Mouse (Mus musculus): ENCODE data around the gene Dusp12. TPM values are rescaled to one million over a fixed set of nuclear protein-coding genes. Genes with fewer than 3 reads are reported as not detected.
A peak's percentile ranks its signal among the peaks of the same experiment; 100 is the strongest.

Gene Dusp12
- 32.0 and 32.5 TPM in 2 replicates for polyA plus RNA-seq (2012; rRNA removed)

DNA sequence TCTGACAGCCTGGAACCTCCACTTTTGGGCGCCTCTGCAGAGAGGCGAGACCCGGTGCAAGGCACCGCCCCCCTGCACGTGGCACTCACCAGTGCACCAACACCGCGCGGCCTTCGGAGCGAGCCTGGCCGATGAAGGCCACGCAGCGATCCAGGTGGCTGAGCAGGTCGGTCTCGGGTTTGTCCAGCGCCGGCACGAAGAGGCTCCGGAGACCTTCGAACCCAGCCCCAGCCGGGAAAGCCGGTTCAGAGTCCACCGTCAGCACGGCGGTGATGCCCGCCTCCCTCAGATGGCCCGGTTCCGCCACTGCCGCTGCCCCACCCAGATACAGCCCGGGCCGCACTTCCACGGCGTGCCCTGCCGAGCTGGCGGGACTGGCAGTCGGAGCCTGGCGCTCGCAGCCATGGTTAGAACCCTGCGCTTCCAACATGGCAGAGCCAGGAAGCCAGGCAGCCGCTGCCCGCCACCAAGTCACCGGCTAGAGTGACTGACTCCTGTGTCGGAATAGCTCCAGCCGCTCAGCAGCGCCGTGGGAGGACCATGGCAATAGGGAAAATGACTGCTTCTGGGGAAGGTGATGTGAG, at the start of gene Dusp12, which contains the start of gene Gm26620:
Gene Dusp12, minus strand, starts transcription at position 563 of the 584 bp plus-strand sequence.
Gene Gm26620, plus strand, starts transcription at position 88 of the 584 bp plus-strand sequence.
- Histone ChIP-seq H3K4me3 (ENCODE audit: insufficient read depth, low read length) (peak within 1 kb of the TSS; percentile 82), H3K27ac (ENCODE audit: insufficient read depth, low read length) (peak within 1 kb of the TSS; percentile 62; the same call in 1 of the 2 replicates), H3K4me1 (ENCODE audit: control insufficient read depth, insufficient read depth, low read length) (peaks cover 2% of the 10 kb centered on the region; the same call in 1 of the 2 replicates)
- peak; percentile 66 for TF ChIP-seq CTCF (IDR thresholded peaks at IDR 0.05; ENCODE audit: extremely low read depth, insufficient read depth, low read length)
- peak; percentile 72 for TF ChIP-seq POLR2A (IDR thresholded peaks at IDR 0.05; ENCODE audit: extremely low read depth, insufficient read depth, low read length)

GRCm38 (mm10) chr1:170934383-170934782, 49.0 kb upstream of the Dusp12 start:
- Histone ChIP-seq H3K4me3 (ENCODE audit: insufficient read depth, low read length) (no peak overlapping the region), H3K27ac (ENCODE audit: insufficient read depth, low read length) (no peak overlapping the region), H3K4me1 (ENCODE audit: control insufficient read depth, insufficient read depth, low read length) (no peaks in the 10 kb centered on the region)
- TF ChIP-seq POLR2A (IDR thresholded peaks at IDR 0.05; ENCODE audit: extremely low read depth, insufficient read depth, low read length): no peak
- TF ChIP-seq CTCF (IDR thresholded peaks at IDR 0.05; ENCODE audit: extremely low read depth, insufficient read depth, low read length): no peak

DNA sequence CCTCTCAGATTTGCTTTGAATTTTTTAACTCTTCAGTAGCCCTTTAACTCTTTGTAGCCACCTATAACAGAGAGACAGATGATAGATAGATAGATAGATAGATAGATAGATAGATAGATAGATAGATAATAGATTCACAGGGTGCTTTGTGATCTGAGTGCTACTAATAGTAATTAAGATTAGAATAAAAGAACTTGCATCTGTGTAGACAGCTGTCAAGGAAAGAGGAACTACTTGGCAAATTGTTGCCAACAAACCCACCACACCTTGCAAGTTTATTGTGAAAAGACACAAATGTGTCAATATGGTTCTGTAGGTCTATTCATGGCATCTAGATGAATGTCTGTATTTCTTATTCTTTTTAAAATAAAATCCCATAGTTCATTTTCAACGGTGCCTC, 48.6 kb upstream of the Dusp12 start:
- TF ChIP-seq POLR2A (IDR thresholded peaks at IDR 0.05; ENCODE audit: extremely low read depth, insufficient read depth, low read length) (no peak), CTCF (IDR thresholded peaks at IDR 0.05; ENCODE audit: extremely low read depth, insufficient read depth, low read length) (no peak)
- no peaks in the 10 kb centered on the region for H3K4me1 ChIP-seq (ENCODE audit: control insufficient read depth, insufficient read depth, low read length)
- H3K27ac ChIP-seq (ENCODE audit: insufficient read depth, low read length): no peak overlapping the region
- no peak overlapping the region for H3K4me3 ChIP-seq (ENCODE audit: insufficient read depth, low read length)

DNA sequence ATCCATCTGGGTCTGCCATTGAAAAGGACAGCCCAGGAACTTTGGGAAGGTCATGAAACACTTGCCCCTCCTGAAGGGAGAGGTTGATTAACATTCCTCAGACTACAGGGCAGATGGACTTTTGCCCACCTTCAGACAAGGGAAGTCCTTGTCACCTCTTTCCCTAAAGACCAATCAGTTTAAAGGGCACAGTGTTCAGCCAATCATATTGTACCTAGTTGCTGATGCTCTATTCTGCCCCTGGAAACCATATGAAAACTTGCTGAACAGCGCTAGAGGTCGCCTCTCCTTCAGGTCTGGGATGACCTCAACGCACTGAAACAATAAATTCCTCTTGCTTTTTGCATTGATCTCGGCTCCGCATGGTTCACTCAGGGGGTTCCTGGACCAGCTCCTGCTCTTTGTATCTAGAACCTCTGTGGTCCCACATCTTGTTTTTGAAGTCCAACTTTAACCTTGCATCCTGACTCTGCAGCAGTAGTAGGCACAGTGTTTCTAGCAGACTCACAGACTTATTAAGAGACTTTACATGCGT, 48.1 kb upstream of the Dusp12 start:
- H3K4me3 ChIP-seq (ENCODE audit: insufficient read depth, low read length): no peak overlapping the region
- TF ChIP-seq POLR2A (IDR thresholded peaks at IDR 0.05; ENCODE audit: extremely low read depth, insufficient read depth, low read length) (no peak), CTCF (IDR thresholded peaks at IDR 0.05; ENCODE audit: extremely low read depth, insufficient read depth, low read length) (no peak)

DNA sequence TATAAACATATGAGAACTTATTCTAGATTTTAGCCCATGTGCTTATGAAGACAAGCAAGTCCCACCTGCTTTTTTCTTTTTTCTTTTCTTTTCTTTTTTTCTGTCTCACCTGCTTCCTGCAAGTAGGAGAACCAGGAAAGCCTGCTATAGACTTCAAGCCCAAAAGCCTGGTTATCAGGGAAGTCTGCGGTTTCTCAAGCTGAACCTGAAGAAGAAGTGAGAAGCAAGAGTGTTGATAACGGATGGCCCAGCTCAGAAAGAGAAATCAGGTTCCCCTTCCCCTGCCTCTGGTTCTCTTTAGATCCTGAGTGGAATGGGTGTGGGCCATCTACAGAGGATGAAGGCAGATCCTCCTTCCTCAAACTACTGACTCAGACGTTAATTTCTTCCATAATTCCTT, 46.7 kb upstream of the Dusp12 start:
- Histone ChIP-seq H3K4me3 (ENCODE audit: insufficient read depth, low read length) (no peak overlapping the region), H3K27ac (ENCODE audit: insufficient read depth, low read length) (no peak overlapping the region), H3K4me1 (ENCODE audit: control insufficient read depth, insufficient read depth, low read length) (no peaks in the 10 kb centered on the region)
- no peak for TF ChIP-seq POLR2A (IDR thresholded peaks at IDR 0.05; ENCODE audit: extremely low read depth, insufficient read depth, low read length)
- no peak for TF ChIP-seq CTCF (IDR thresholded peaks at IDR 0.05; ENCODE audit: extremely low read depth, insufficient read depth, low read length)

More for the DNA sequence above, 48.1 kb upstream of the Dusp12 start:
- Histone ChIP-seq H3K27ac (ENCODE audit: insufficient read depth, low read length) (no peak overlapping the region), H3K4me1 (ENCODE audit: control insufficient read depth, insufficient read depth, low read length) (no peaks in the 10 kb centered on the region)

GRCm38 (mm10) chr1:170929245-170929644, 43.9 kb upstream of the Dusp12 start:
- H3K27ac ChIP-seq (ENCODE audit: insufficient read depth, low read length): no peak overlapping the region
- H3K4me1 ChIP-seq (ENCODE audit: control insufficient read depth, insufficient read depth, low read length): no peaks in the 10 kb centered on the region
- TF ChIP-seq POLR2A (IDR thresholded peaks at IDR 0.05; ENCODE audit: extremely low read depth, insufficient read depth, low read length): no peak
- no peak for TF ChIP-seq CTCF (IDR thresholded peaks at IDR 0.05; ENCODE audit: extremely low read depth, insufficient read depth, low read length)
- no peak overlapping the region for H3K4me3 ChIP-seq (ENCODE audit: insufficient read depth, low read length)

DNA sequence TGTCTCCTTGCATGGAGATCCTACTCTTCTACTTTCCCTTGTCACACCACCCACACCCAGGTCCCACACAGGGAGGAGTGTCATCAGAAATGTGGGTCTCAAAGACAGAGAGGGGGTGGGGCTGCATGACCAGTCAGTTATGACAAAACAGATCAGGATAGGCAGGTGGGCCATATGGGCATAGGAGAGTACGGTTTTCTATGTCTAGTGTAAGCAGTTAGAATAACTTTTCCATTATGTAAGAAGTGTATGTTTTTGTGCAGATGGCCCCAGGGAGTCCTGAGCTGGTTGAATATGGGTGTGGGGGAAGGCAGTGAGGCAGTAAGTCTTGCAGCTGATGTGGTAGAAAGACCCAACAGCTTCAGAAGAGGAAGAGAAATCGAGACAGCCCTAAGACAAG, 43.1 kb upstream of the Dusp12 start:
- Histone ChIP-seq H3K4me3 (ENCODE audit: insufficient read depth, low read length) (no peak overlapping the region), H3K27ac (ENCODE audit: insufficient read depth, low read length) (no peak overlapping the region), H3K4me1 (ENCODE audit: control insufficient read depth, insufficient read depth, low read length) (no peaks in the 10 kb centered on the region)
- TF ChIP-seq CTCF (IDR thresholded peaks at IDR 0.05; ENCODE audit: extremely low read depth, insufficient read depth, low read length) (no peak), POLR2A (IDR thresholded peaks at IDR 0.05; ENCODE audit: extremely low read depth, insufficient read depth, low read length) (no peak)

- Histone ChIP-seq H3K27ac (ENCODE audit: insufficient read depth, low read length) (no peak within 1 kb of the TSS), H3K4me1 (ENCODE audit: control insufficient read depth, insufficient read depth, low read length) (no peaks in the 10 kb centered on the region), H3K4me3 (ENCODE audit: insufficient read depth, low read length) (no peak within 1 kb of the TSS)
- TF ChIP-seq POLR2A (IDR thresholded peaks at IDR 0.05; ENCODE audit: extremely low read depth, insufficient read depth, low read length) (no peak), CTCF (IDR thresholded peaks at IDR 0.05; ENCODE audit: extremely low read depth, insufficient read depth, low read length) (no peak)
Observed at GRCm38 (mm10) chr1:170927378-170927777, 42.0 kb upstream of the Dusp12 start, which contains the start of gene Fcrla. TSS of gene Fcrla (minus strand) at chr1:170927583.

- Histone ChIP-seq H3K4me3 (ENCODE audit: insufficient read depth, low read length) (no peak overlapping the region), H3K27ac (ENCODE audit: insufficient read depth, low read length) (no peak overlapping the region), H3K4me1 (ENCODE audit: control insufficient read depth, insufficient read depth, low read length) (no peaks in the 10 kb centered on the region)
- no peak for TF ChIP-seq POLR2A (IDR thresholded peaks at IDR 0.05; ENCODE audit: extremely low read depth, insufficient read depth, low read length)
- TF ChIP-seq CTCF (IDR thresholded peaks at IDR 0.05; ENCODE audit: extremely low read depth, insufficient read depth, low read length): no peak
Observed at GRCm38 (mm10) chr1:170926941-170927340, 41.6 kb upstream of the Dusp12 start.

DNA sequence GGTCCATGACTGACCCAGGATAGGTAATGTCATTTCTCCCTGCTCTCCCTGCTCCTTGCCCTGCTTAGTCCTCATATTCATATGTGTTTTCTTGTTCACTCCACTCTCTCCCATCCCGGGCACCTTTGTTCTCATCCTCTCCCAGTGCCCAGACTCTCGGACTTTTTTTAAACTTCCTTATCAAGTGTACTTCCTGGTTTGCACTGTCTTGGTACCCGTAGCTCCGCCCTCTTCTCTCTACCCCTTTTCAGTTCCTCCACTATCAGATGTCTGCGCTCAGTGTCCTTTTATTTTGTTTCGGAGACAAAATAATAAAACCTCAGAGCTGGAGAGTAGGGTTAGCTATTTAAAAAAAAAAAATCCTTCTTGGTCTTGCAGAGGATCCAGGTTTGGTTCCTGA, 39.1 kb upstream of the Dusp12 start:
- no peaks in the 10 kb centered on the region for H3K4me1 ChIP-seq (ENCODE audit: control insufficient read depth, insufficient read depth, low read length)
- no peak overlapping the region for H3K27ac ChIP-seq (ENCODE audit: insufficient read depth, low read length)
- TF ChIP-seq CTCF (IDR thresholded peaks at IDR 0.05; ENCODE audit: extremely low read depth, insufficient read depth, low read length): no peak
- no peak for TF ChIP-seq POLR2A (IDR thresholded peaks at IDR 0.05; ENCODE audit: extremely low read depth, insufficient read depth, low read length)
- no peak overlapping the region for H3K4me3 ChIP-seq (ENCODE audit: insufficient read depth, low read length)

Data from cortical plate, adult 2 months (tissue).